Mouse (Mus musculus) erythroblast, embryonic 14.5 days (primary cell): ENCODE measurements at regions not wholly inside any gene's neighbourhood (a gene's known extent, or its start where the extent isn't known, plus 50 kb on each side); places are given as distances from the start of the nearest gene placed in this dataset.

Source experiments
- GATA1 ChIP-seq: IDR thresholded peaks from 2 replicates; pipeline ENCODE4 v1.6.1; 2012; ENCODE audit warnings: low read length, inconsistent platforms, mixed read lengths
- TAL1 ChIP-seq: IDR thresholded peaks from 3 replicates; pipeline ENCODE4 v1.6.1; 2012; ENCODE audit warnings: low read length, inconsistent platforms, mixed read lengths

DNA sequence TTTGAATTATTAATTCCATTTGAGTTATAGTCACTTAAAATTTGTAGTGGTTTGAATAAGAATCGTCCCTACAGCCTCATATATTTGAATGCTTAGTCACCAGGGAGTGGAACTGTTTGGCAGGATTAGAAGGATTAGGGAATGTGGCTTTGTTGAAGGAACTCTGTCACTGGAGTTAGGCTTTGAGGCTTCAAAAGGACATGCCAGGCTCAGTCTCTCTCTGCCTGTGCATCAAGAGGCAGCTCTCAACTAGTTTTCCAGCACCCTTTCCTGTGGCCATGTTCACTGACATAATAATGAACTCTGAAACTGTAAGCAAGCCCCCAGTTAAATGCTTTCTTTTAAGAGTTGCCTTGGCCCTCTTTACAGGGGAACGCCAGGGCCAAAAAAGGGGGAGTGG lies 58.9 kb upstream of the Immp2l start:
- TF ChIP-seq GATA1 (no peak), TAL1 (no peak)
